Mouse (Mus musculus): ENCODE results near the gene Trp73.

Trp73 gene

DNA sequence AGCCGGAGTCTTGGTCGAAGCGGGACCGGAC is at the start of gene Trp73:
Gene Trp73 (minus strand): TSS at position 27 of the 31 bp plus-strand sequence.
- no peak for DNase-seq

DNA sequence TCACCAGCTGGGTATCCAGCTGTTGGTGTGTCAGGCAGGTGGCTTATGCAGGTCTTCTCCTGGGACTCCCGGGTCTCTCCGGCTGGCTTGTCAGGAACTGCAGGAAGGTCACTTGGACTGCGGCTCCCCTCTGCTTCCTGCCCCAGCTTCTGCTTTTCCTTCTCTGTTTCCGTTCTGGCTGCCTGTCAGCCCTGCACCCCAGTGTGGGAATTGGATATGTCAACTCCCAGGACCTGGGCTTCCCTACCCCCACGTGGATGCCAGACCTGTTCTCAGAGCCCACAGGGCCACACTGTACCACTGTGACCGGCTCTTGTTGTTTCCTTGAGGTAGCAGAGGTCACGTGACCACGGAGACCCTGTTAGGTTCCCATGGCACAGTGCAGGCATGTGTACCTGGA is 48.9 kb upstream of the Trp73 start:
- DNase-seq: no peak

DNA sequence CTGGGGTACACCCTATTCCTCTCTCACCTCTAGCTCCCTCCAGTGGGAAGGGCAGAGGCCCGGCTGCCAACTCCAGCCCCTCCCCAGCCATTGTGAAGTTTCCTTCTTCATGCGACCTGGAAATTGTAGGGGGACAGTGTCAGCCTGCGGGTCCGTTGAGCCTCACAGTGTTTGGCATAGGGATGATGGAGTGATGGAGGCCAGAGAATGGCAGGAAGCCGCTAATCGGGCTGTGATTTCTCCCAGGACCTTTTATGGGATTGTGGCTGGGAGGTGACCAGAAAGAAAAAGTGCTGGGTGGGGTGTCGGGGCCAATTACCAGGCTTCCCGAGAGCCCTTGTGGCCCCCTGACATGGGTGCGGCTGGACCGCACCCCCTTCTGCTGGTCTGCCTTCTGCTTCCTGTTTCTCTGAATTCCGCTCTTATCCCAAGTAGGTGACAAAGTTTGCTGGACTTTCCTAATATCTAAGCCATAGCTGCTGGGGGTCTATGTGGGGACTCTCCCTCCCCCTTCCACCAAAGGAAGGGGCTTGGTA is 46.1 kb upstream of the Trp73 start:
- DNase-seq: no peak

DNA sequence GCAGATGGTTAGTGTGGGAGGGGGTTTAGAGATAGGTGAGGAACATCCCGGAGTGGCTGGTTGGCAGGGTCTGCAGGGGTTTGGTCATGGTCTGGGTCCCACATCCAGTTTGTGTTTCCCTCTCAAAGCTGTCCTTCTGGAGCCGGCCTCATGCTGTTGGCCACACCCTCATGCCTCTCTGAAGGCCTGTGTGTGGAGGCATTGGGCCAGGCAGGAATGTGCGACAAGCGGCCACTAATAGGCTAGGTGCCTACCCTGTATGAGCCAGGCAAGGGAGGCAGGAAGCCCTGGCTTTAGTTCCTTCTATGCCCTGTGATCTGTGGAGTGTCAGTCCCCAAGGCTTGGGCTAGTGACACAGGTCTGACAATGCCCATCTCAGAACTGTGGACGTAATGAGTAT is 45.0 kb upstream of the Trp73 start:
- DNase-seq: no peak

DNA sequence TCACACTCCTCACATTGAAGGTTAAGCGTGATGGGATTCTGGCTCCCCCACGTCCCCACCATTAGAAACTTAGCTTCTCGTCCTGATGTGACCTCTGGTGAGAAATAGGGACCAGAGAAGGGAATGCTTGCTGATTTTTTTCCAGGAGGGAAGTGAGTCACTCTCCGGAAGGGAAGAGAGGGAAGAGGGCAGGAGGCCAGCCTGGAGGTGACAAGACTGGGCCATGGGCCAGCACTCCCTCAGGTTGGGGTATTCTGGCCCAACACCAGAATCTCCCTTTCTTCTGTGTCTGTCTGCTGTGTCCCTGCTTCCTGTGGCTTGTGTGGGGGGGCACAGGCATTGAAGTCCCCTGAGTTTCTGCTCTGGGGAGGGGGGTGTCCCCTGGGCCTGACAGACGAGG is 43.6 kb upstream of the Trp73 start:
- DNase-seq: no peak

DNA sequence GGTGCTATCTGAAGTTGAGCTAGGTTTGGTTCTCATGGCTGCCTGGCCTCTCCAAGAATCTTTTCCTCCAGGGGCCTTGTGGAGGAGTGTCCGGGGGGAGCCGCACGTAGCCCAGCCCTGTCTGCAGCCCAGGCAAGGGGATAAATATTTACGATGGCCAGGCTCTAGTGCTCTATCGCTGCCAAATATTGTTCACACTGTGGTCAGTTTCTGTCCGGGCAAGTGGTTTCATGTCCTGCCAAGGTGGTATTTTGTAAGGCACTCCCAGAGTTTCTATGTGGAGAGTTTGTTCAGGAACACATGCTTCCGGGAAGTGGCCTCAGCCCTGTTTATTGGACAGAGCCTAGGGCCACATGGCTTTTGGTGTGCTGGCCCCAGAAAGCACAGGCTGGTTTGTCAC is 41.0 kb upstream of the Trp73 start:
- DNase-seq: no peak

DNA sequence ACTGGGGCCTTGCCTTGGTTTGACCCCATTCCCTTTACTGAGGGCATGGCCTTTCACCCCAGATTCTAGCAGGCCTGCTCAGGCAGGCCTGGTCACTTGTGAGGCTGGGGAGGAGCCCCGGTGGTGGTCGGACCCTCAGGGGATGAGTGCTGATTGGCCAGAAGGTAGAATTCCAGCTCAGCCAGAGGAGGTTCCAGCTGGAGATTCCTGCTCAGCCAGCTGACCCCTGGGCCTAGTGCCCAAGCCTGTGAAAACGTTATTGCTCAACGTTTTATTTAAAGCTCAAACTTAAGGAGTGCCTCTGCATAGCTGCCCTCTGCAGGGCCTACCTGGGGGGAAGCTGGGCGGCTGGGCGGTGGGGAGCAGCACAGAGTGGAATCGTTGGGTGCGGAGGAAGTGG is 37.2 kb upstream of the Trp73 start:
- no peak for DNase-seq

DNA sequence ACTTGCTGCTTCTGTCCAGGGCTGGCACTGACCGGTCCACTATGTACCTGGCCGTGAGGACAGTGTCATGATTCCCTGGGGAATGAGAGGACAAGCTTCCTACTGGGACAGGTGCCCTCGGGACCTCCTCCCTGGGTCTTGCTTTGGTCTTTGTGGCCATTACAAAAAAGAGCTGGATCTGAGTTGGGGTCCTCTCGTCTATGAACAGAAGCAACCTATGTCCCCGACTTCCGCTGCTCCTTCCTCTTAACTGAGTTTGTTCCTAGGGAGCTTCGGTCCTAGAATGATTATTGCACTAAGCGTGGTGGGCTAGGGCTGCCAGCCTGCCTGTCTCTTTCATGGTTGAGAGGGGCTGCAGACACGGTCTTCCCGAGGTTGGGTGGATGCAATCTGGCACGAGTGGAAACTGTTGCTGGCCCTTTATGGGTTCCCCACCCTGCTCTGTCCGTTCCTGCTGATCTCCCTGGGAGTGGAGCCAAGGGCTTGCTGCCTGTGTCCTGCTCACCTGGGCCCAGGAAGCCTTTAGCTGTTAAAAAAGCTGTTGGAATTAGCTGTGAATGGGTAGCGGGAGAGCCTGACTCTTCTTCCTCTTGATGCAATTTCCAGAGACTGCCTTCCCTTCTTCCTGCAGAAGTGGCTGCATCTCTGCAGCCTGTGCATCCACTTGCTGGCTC is 32.1 kb upstream of the Trp73 start:
- no peak for DNase-seq

DNA sequence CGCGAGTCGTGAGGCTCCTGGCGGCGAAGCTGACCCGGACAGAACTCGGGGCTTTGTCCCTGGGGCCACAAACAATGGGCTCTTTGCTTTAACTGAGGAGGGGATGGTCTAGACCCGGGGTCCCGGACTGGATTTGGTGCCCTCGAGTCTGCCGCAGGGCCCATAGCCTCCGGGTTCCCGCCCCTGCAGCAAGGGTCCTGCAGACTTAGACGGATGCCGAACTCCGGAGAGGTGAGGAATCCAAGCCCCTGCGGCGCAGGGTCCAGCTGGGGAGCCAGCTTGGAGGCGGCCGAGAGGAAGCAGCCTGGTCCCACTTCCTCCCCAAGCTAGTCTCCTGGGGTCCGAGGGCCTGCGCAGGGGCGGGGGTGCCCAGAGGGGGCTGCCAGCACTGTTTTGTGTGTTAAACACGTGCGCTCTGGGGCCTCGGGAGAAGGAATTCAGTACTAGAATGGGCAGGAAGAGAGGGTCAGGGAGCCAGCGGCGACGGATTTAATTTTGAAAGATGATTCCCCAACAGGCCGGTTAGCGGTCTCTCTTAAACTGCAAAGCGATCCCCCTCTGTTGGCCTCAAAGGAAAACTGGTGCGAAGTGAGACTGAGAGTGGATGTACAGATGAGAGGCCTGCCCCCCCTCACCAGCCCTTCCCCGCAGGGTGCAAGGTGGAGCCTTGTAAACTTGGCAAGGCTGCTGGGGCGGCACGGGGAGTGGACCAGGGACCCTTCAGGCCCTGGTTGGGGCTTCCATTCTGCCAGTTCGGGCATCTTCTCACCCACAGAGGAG is 31.3 kb upstream of the Trp73 start:
- no peak for DNase-seq

DNA sequence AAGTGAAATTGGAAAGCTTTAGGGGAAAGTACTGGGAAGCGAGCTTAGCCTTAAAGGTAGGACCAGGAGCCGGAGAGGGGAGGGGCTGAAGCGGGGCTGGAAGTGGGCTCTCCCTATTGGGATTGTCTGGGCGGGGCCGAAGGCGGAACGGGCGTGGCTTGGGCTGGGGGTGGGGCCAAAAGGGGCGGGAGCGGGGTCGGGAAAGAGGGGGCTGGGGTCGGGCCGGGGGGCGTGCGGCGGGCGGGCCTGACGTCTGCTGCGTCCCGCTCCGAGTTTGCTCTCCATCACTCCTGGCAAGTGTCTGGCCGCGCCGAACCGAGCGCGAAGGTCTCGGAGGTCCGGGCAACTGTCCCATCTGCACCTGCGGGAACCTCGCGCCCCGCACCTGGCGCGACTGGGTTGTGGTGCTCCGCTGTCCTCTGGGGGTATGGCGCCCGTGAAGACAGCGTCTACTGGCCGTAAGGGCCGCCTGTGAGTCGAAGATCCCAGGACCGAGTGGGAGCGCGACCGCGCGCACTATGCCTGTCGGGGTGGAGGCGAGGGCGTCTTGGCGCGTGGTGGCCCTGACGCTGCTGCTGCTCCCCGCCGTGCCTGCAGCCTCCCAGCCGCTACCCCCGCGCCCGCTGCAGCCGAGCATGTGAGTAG is 30.6 kb upstream of the Trp73 start, which contains the start of gene Megf6:
Gene Megf6 (plus strand): TSS at position 225 of the 645 bp plus-strand sequence.
- no peak for DNase-seq

DNA sequence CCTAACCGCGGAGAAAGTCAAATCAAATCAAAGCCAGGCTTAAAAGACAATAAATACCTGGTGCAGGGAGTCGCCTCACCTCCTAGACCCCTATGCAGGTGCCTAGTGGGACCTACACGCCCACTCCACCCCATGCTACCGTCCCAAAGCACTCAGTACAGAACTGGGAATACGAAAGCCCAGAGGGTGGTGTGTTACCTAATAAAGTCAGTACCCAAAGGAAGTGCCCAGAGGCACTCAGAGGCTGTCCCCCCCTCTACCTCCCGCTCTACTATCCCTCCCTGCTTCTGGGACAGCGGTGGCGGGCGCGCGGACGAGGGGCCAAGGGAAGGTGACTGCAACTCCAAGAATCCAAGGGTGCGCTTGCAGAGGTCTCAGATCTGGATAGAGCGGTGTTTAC is 30.0 kb upstream of the Trp73 start:
- DNase-seq: no peak

DNA sequence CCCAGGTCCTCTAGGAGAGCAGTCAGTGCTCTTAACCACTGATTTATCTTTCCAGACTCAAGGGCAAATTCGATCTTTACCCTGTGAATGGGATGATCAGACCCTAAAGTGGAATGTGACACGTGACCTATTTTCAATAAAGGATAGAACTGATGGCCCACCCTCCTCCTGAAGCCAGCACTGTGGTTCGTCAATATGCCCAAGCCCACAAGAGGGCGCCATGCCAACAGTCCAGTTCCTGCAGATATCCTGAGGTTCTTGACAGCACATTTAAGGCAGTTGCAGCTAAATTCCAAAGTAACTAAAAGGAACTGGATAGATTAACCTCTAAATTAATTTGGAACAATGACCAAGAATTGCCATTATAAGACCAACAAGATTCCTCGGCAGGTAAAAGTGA is 27.0 kb upstream of the Trp73 start:
- peak; percentile 60 for DNase-seq

DNA sequence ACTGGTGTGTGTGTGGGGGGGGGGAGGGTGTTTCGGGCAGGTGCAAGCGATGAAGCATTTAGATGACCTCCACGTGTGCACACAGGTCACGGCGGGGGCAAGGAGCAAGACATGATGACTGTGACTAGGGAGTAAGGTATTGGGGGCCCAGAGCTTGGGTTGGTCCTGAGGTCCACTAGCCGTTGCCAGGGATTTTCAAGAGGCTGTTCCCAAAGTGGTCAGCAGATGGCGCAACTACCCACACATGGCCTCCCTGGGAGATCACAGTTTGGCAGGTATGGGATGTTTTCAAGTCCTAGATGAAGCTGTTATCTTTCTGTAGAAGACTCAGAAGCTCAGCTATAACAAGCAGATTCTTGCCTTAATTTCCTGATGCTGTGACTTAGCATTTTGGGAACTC is 23.3 kb upstream of the Trp73 start:
- peak; percentile 63 for DNase-seq

DNA sequence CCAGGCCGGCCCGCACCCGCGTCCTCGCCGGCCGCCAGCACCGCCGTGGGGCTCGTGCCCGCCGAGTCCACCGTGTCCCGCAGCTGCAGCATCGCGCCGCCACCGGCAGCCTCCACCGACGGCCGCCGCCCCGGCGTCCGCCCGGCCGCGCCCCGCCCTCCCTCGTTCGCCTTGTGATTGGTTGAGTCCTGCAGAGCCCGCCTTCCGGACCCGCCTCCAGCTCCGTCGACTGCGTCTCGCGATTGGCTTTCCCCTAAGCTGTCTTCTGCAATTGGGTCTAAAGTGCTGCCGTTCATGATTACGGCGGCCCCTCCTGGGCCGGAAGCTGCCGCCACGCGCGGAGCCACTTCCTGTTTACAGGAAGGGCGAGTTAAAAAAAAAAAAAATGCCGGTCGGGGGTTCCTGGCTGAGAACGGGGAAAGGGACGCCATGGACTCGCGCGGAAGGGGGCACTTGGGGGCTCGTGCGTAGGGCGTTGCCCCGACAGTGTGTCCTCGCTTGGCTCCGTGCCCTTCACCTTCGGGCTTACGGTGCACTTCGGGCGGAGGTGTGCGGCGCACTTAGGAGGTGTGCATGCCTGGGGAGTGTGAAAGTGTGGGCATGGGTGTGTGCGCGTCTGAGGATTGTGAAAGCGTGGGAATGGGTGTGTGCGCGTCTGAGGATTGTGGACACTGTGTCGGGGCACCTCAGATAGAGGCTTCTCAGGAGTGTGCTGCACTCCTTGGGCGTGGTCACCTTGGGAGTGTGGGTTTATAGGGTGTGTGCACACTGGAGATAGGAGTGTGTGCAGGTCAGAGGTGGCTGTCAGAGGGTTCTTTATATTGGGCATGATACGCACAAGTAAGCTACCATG is 20.8 kb upstream of the Trp73 start, which contains the start of gene Tprgl:
Gene Tprgl (minus strand): TSS at position 129 of the 853 bp plus-strand sequence.
- peak; percentile 98 for DNase-seq

DNA sequence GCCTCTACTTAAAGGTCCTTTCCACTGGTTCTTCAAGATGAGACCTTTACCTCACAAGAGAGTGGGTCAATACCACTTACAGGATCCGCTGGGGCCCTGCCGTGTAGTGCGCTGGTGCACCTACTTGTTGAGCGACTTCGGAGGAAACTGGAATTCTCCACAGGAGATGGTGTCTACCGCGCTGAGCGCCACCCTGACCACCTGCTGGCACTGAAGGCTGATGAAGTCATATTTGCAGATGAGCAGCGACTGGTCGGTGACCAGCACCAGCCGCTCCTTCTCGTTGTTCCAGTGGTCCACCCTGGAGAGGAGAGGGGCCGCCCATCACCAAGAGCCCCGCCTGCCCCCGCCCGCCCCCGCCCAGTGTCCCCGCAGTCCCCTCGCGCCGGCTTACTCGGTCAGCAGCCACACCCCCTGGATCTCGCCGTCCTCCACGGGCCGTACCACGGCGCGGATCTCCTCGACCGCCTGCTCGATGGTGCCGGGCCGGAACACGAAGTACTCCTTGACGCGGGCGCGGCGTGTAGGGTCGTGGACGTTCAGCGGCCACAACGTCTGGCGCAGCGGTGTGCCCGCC is 20.0 kb upstream of the Trp73 start:
- DNase-seq: peak; percentile 48

DNA sequence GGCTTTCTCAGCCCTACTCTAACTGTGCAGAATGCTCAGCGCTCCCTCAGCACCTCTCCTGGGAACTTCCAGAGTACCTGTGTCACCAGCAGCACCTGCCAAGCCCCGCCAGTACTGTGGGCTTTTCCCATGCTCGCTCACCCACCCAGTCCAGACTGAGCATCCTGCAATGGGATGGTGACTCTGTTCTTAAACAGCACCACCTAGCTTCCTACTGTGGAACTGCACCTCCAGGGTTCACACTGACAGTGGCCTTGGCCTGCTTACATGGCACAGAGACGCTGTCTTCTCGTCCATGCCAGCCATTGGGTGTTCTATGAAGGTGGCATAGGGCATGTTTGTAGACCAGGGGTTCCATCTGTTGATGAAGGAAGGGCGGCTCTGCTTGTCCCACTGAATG is 19.0 kb upstream of the Trp73 start:
- peak; percentile 90 for DNase-seq

DNA sequence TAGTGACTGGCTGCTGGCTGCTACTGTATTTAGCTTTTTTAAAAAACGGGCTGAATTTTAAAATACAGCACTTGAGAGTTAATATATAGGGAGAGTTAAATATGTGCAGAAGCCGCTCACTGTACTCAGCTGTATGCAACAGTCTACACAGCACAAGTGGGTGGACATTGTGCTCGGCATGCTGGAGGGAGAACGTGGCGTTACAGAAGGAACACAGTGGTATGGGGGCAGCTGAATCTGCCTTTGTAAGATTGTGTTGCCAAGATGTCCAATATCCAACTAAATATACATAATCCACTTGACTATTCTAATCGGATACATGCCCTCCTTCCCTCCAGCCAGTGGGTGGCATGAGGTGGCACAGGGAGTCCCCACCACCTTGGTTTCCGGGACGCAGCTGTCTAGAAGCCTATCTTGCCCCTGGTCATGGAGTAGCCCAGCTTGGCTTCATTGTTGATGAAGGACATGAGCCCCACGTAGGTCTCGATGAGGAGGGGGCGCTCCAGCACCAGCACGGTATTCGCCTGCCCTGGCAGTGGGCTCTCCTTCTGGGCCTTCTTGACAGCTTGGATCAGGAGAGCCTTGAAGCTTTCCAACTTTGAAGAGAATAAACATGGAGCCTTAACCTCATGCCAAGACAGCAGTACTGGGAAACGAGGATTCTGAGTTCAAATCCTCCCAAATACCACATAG is 18.1 kb upstream of the Trp73 start:
- no peak for DNase-seq

DNA sequence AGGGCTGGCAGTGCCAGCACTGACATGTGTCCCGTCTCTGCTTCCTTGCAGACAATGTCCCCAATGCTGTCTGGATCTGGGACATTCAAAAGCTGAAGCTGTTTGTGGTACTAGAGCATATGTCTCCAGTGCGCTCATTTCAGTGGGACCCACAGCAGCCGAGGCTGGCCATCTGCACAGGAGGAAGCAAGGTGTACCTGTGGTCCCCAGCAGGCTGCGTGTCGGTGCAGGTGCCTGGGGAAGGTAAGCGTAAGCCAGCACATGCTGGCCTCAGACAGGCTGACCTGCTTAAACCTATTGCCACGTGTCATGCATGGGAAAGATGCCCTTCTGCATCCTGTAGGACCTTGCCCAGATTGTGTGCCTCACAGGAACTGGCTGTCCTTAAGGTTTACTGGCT is 16.0 kb upstream of the Trp73 start:
- DNase-seq: no peak

DNA sequence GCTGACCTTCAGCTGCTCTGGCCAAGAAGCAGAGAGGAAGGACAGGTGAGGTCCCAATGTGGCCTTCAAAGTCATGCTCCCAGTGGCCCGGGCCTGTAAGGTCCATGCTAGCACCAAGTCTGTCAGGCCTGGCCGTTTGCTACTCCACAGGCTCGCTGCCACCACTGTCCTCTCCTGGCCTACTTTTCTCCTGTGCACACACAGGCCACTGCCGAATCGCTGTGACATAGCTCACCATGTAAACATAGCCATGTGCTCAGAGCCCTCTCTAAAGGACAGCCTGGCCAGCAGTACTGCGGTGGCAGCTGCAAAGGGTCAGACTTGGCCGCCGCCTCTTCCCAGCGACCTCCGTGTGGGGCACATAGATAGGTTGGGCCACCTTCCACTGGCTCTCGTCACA is 14.1 kb upstream of the Trp73 start:
- DNase-seq: no peak

DNA sequence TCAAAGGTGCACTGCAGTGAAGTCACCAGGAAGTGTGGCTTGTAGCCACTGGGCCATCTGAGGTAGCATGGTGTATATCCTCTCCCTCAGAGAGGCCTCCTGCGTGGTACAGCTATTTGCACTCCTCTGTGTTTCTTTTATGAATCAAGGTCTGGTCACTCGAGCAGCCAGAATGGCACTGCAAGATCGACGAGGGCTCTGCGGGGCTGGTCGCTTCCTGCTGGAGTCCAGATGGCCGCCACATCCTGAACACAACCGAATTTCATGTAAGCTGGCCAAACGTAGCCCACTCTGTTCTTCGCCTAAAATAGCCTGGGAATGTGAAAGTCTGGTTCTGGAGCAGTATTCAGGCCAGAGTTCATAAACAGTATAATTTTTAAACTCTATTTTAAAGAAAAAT is 6.3 kb upstream of the Trp73 start:
- no peak for DNase-seq

DNA sequence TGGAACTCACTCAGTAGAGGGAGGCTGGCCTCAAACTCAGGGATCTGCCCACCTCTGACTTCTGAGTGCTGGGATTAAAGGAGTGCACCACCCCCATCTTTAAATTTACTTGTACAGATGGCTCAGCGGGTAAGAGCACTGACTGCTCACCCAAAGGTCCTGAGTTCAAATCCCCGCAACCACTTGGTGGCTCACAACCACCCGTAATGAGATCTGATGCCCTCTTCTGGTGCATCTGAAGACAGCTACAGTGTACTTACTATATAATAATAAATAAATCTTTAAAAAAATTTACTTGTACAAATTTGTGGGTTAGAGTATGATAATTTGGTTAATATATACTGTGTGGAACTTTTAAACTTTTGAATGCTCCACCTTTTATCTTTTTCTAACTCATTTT is 4.7 kb upstream of the Trp73 start:
- no peak for DNase-seq

DNA sequence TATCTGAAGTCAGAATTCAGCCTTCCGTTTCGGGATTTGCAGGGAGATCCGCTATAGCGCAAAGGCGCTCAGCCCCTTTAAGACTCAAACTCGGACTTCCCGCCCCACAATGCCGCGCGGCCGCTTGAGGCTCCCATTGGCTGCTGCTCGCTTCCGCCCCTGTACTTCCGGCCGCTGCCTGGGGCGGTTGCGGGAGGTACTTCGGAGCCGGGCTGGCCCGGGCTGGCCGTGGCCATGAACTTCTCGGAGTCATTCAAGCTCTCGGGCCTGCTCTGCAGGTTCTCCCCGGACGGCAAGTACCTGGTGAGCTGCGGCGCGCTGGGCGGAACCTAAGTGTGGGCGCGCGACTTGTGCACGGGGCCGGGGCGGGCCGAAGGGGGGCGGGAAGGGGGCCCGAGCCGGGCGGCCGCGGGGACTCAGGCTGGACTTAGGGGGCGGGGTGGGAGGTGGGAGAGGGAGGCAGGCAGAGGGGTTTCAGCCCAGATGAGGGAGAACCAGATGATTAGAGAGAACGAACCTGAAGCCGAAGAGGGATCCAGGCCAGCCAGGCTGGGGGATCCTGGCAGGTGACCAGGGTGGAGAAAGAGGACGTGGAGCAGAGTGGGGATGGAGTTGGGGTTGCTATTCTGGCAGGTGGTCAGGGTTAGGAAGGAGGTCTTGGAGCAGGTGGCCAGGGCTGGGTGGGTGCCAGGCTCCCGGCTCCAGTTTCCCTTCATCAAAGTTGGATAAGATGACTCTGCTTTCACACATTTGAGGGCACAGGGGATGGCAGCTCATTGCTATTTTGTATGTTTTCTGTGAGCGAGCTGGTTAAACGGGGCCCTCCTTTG is 2.4 kb upstream of the Trp73 start, which contains the start of gene Wrap73:
Gene Wrap73 (plus strand): TSS at position 162 of the 830 bp plus-strand sequence.
- peak; percentile 88 for DNase-seq
